Mouse (Mus musculus): ENCODE data around the gene Gm382.

Gene Gm382

GRCm38 (mm10) chrX:127039672-127040071 is at the start of gene Gm382:
Gm382 (plus strand) TSS chrX:127039972.
- DNase-seq (ENCODE audit: low spot score in 2 of 2), result no peak

- DNase-seq (ENCODE audit: low spot score in 2 of 2), result no peak
These were observed 30.4 kb downstream of the Gm382 start for GRCm38 (mm10) chrX:127070179-127070578.

GRCm38 (mm10) chrX:127091282-127091681 is 51.5 kb downstream of the Gm382 start:
- DNase-seq (ENCODE audit: low spot score in 2 of 2), result no peak

- no peak for DNase-seq (ENCODE audit: low spot score in 2 of 2)
These were observed 53.3 kb downstream of the Gm382 start for GRCm38 (mm10) chrX:127093036-127093435.

- DNase-seq (ENCODE audit: low spot score in 2 of 2), result no peak
These were observed 54.2 kb downstream of the Gm382 start for GRCm38 (mm10) chrX:127093961-127094360.

GRCm38 (mm10) chrX:127104341-127104740 is 64.6 kb downstream of the Gm382 start:
- DNase-seq (ENCODE audit: low spot score in 2 of 2), result no peak
